ENCODE assay signal across 15 mouse cellular contexts in the genomic region with DNA sequence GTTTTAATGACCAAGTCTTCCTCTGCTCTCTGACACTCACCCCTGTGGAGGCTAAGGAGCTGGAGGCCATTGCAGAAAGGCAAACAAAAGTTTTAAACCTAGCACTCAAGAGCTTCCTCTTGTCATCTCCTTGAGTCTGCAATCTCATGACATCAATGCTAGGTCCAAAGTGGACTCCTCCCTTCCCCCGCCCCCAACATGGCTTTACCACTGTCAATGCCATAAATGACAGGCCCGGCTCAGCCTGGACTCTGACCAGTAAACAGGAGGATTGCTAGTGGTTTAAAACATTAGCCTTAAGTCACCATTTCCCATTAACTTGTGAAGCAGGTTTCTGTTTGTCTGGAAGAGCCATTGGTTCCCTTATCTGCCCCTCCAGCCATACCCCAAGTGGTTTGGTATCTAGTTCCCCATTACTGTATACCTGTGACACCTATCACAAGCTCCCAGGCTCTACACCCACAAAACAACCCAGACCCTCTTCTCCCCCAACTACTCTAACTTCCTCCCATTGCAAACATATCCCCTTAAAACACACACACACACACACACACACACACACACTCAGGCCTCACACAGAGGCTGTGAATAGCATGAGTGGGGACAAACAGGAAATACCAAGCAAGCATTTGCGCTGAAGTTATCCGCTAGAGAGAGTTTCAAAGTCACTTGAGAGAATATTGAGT. TPM values are rescaled to one million over a fixed set of nuclear protein-coding genes. Genes with fewer than 3 reads are reported as not detected.
DNase-seq lines count a peak whose midpoint lies in the region; ATAC-seq and TF ChIP-seq lines count a peak whose summit lies in the region.
"Had no signal": no experiment of that assay in that cellular context is flagged by ENCODE, and none has a peak within 500 bp of the region (broad histone marks: within the 10 kb centered on the region; RNA-seq: fewer than 3 reads in every experiment).

No protein-coding gene starts in this region.

- TF ChIP-seq CTCF in lung, adult 2 months (IDR thresholded peaks at IDR 0.05; ENCODE audit: insufficient read depth, low read length), result no peak

- no peak for ATAC-seq in embryonic facial prominence, embryonic 14.5 days (ENCODE audit: low read depth)

- H3K27ac ChIP-seq in embryonic facial prominence, embryonic 14.5 days (replicated peaks; ENCODE audit: low read depth, low read length), result no peak overlapping the region
- H3K27ac ChIP-seq in embryonic facial prominence, embryonic 10.5 days (replicated peaks), result no peak overlapping the region; the same call in 1 of the 2 replicates

- peak; percentile 23 for DNase-seq in embryonic facial prominence, embryonic 14.5 days (ENCODE audit: low spot score)
- no peak for DNase-seq in embryonic facial prominence, embryonic 10.5 days (ENCODE audit: low spot score)
- peak; percentile 99 for DNase-seq in MEL-GATA-1-ER (ENCODE audit: extremely low read depth, low read depth)
- DNase-seq in kidney, postnatal 14 days, result peak; percentile 62
- DNase-seq in lung, adult 2 months, result peak; percentile 38
- no peak for DNase-seq in adrenal gland, postnatal 14 days
- DNase-seq in layer of hippocampus, adult 8-10 months (ENCODE audit: low spot score in 2 of 2), result no peak
- no peak for DNase-seq in thymus, postnatal 10 days (ENCODE audit: low spot score in 2 of 2)
- DNase-seq: adrenal gland, adult 8-10 months; cerebellum, adult 9-10 months had no signal

- H3K4me3 ChIP-seq in embryonic facial prominence, embryonic 14.5 days (ENCODE audit: low read depth, low read length), result no peak overlapping the region
- H3K4me3 ChIP-seq in embryonic facial prominence, embryonic 10.5 days, result no peak overlapping the region
- no peak overlapping the region for H3K4me3 ChIP-seq in lung, adult 2 months (replicated peaks; ENCODE audit: extremely low read depth, low read depth, low read length)
- H3K4me3 ChIP-seq: erythroblast, embryonic 14.5 days; myocyte had no signal

- TF ChIP-seq POLR2A in lung, adult 2 months (IDR thresholded peaks at IDR 0.05; ENCODE audit: borderline replicate concordance, extremely low read depth, low read depth, low read length), result no peak

- H3K9me3 ChIP-seq in embryonic facial prominence, embryonic 14.5 days (ENCODE audit: control insufficient read depth, low read length), result no peaks in the 10 kb centered on the region
- no peaks in the 10 kb centered on the region for H3K9me3 ChIP-seq in embryonic facial prominence, embryonic 10.5 days

- no peaks in the 10 kb centered on the region for H3K36me3 ChIP-seq in embryonic facial prominence, embryonic 14.5 days (ENCODE audit: control insufficient read depth, insufficient read depth, low read length)
- H3K36me3 ChIP-seq in embryonic facial prominence, embryonic 10.5 days (replicated peaks), result no peaks in the 10 kb centered on the region

- H3K27me3 ChIP-seq in embryonic facial prominence, embryonic 14.5 days (replicated peaks; ENCODE audit: control insufficient read depth, insufficient read depth, low read length), result no peaks in the 10 kb centered on the region
- H3K27me3 ChIP-seq in embryonic facial prominence, embryonic 10.5 days (replicated peaks; ENCODE audit: low read depth, poor library complexity, severe bottlenecking), result no peaks in the 10 kb centered on the region

- no peak overlapping the region for H3K4me2 ChIP-seq in embryonic facial prominence, embryonic 14.5 days (ENCODE audit: low read depth, low read length)

- whole genome bisulfite sequencing in embryonic facial prominence, embryonic 14.5 days, result 73% methylated on average over 4 of the region's 4 CpGs
- WGBS in embryonic facial prominence, embryonic 10.5 days, result 88% methylated on average over 4 of the region's 4 CpGs
- 31% methylated on average over 4 of the region's 4 CpGs for WGBS in lung, adult 2 months

- peaks cover 5% of the 10 kb centered on the region; the same call in 1 of the 2 replicates for H3K4me1 ChIP-seq in embryonic facial prominence, embryonic 14.5 days (ENCODE audit: control insufficient read depth, insufficient read depth, low read length)
- peaks cover 16% of the 10 kb centered on the region for H3K4me1 ChIP-seq in embryonic facial prominence, embryonic 10.5 days
- peaks cover 21% of the 10 kb centered on the region for H3K4me1 ChIP-seq in lung, adult 2 months (ENCODE audit: control insufficient read depth, insufficient read depth, low read length)

- no peak overlapping the region for H3K9ac ChIP-seq in embryonic facial prominence, embryonic 14.5 days (ENCODE audit: low read depth, low read length)

RNA-seq across cellular contexts. Expression of a gene that starts 2.7 kb away (rescaled TPM):
- 0.25 and 2.2 TPM in 2 replicates for polyA plus RNA-seq in embryonic facial prominence, embryonic 14.5 days (2014; fragmentation: Nextera tagmentation; extraction: Ambion mirVana)
- polyA plus RNA-seq in embryonic facial prominence, embryonic 10.5 days (2016; fragmentation: Nextera tagmentation; extraction: Ambion mirVana), result not detected in 2 replicates
- 36.0 and 44.3 TPM in 2 replicates for polyA plus RNA-seq in lung, adult 2 months (2012; rRNA removed)
- not detected in 2 replicates for total RNA-seq in adrenal gland, postnatal 14 days (2021)
- under 1 TPM in 2 of 4 experiments, not detected in 2; 0.21 to 0.25 TPM for total RNA-seq in layer of hippocampus, adult 8-10 months (2022)
- total RNA-seq: adrenal gland, adult 8-10 months had no signal
- polyA plus RNA-seq: erythroblast, embryonic 14.5 days; limb, embryonic 11.5 days; myocyte; stomach, embryonic 14.5 days had no signal

RNA-seq across cellular contexts. Expression of a gene that starts 3.6 kb away (rescaled TPM):
- 17.5 and 19.1 TPM in 2 replicates for polyA plus RNA-seq in embryonic facial prominence, embryonic 14.5 days (2014; fragmentation: Nextera tagmentation; extraction: Ambion mirVana)
- polyA plus RNA-seq in embryonic facial prominence, embryonic 10.5 days (2016; fragmentation: Nextera tagmentation; extraction: Ambion mirVana), result 23.8 and 25.5 TPM in 2 replicates
- 35.6 and 38.0 TPM in 2 replicates for polyA plus RNA-seq in lung, adult 2 months (2012; rRNA removed)
- 18.6 and 20.1 TPM in 2 replicates for total RNA-seq in adrenal gland, postnatal 14 days (2021)
- 10 to 100 TPM; 21.7 to 23.6 (median 23.2) TPM for total RNA-seq in layer of hippocampus, adult 8-10 months (2022)

RNA-seq across cellular contexts. Expression of a gene that starts 5.9 kb away (rescaled TPM):
- not detected in 2 replicates for polyA plus RNA-seq in embryonic facial prominence, embryonic 14.5 days (2014; fragmentation: Nextera tagmentation; extraction: Ambion mirVana)
- polyA plus RNA-seq in embryonic facial prominence, embryonic 10.5 days (2016; fragmentation: Nextera tagmentation; extraction: Ambion mirVana), result 2.6 TPM in 1 of 2 replicates, not detected in the other
- polyA plus RNA-seq in lung, adult 2 months (2012; rRNA removed), result not detected in 2 replicates
- total RNA-seq in adrenal gland, postnatal 14 days (2021), result not detected in 2 replicates
- 1 to 10 TPM in 1 of 4 experiments, not detected in 3; 6.9 TPM for total RNA-seq in layer of hippocampus, adult 8-10 months (2022)
- total RNA-seq: gastrocnemius, adult 18-20 months had no signal
- polyA plus RNA-seq: erythroblast, embryonic 14.5 days; limb, embryonic 11.5 days; myocyte; stomach, embryonic 14.5 days had no signal

RNA-seq across cellular contexts. Expression of a gene that starts 22.6 kb away (rescaled TPM):
- polyA plus RNA-seq in embryonic facial prominence, embryonic 14.5 days (2014; fragmentation: Nextera tagmentation; extraction: Ambion mirVana), result 53.1 and 63.3 TPM in 2 replicates
- polyA plus RNA-seq in embryonic facial prominence, embryonic 10.5 days (2016; fragmentation: Nextera tagmentation; extraction: Ambion mirVana), result 85.6 and 87.1 TPM in 2 replicates
- polyA plus RNA-seq in lung, adult 2 months (2012; rRNA removed), result 17.6 and 21.0 TPM in 2 replicates
- total RNA-seq in adrenal gland, postnatal 14 days (2021), result 27.2 and 34.4 TPM in 2 replicates
- 10 to 100 TPM; 49.6 to 54.6 (median 54.2) TPM for total RNA-seq in layer of hippocampus, adult 8-10 months (2022)

RNA-seq across cellular contexts. Expression of a gene that starts 22.8 kb away (rescaled TPM):
- 3.3 and 4.2 TPM in 2 replicates for polyA plus RNA-seq in embryonic facial prominence, embryonic 14.5 days (2014; fragmentation: Nextera tagmentation; extraction: Ambion mirVana)
- polyA plus RNA-seq in embryonic facial prominence, embryonic 10.5 days (2016; fragmentation: Nextera tagmentation; extraction: Ambion mirVana), result 9.9 and 11.3 TPM in 2 replicates
- 2.0 and 2.5 TPM in 2 replicates for polyA plus RNA-seq in lung, adult 2 months (2012; rRNA removed)
- 2.9 and 3.4 TPM in 2 replicates for total RNA-seq in adrenal gland, postnatal 14 days (2021)
- 1 to 10 TPM; 3.1 to 5.3 (median 4.5) TPM for total RNA-seq in layer of hippocampus, adult 8-10 months (2022)

Comparison
In these comparisons a context has a peak if more than half of its experiments do, and no peak if none do; other contexts are left out.
1. DNase-seq: peak in embryonic facial prominence, embryonic 14.5 days (single experiment), MEL-GATA-1-ER (single experiment), kidney, postnatal 14 days (single experiment) and lung, adult 2 months (single experiment); none in embryonic facial prominence, embryonic 10.5 days (single experiment), adrenal gland, postnatal 14 days (single experiment), layer of hippocampus, adult 8-10 months (0 of 2) and thymus, postnatal 10 days (0 of 2).
2. RNA of a gene that starts 2.7 kb away (polyA plus RNA-seq): 36.0 to 44.3 TPM in lung, adult 2 months; 0.25 to 2.2 TPM in embryonic facial prominence, embryonic 14.5 days and not detected in embryonic facial prominence, embryonic 10.5 days; every median in the first group is over 10 times any median in the second.